Mouse (Mus musculus) thymus, postnatal 36 days (tissue): ENCODE measurements around the gene Cyp4a29.
"Not testable (repeated sequence)": the region's sequence is repeated elsewhere in the genome, so short reads cannot be mapped to it uniquely, and the experiment has no call there.

Experiments used
- DNase-seq, 2 experiments: peaks; one replicate each; pipeline ENCODE4 v3.0.0; 2022; ENCODE audit warnings: mixed read lengths in 2 of 2

The Cyp4a29 gene

GRCm38 (mm10) chr4:115241784-115242183, at the start of gene Cyp4a29:
Gene Cyp4a29, plus strand, starts transcription at chr4:115242084.
- DNase-seq, result no peak

- DNase-seq, result not testable (repeated sequence)
Measured at GRCm38 (mm10) chr4:115232901-115233300, 9.0 kb upstream of the Cyp4a29 start.

GRCm38 (mm10) chr4:115236462-115237096, 5.3 kb upstream of the Cyp4a29 start:
- no peak for DNase-seq

- DNase-seq, result not testable (repeated sequence)
Measured at GRCm38 (mm10) chr4:115264687-115265569, 23.0 kb downstream of the Cyp4a29 start.

GRCm38 (mm10) chr4:115278215-115278982, 36.5 kb downstream of the Cyp4a29 start:
- DNase-seq, result not testable (repeated sequence)

GRCm38 (mm10) chr4:115280342-115280741, 38.5 kb downstream of the Cyp4a29 start:
- no peak for DNase-seq

- DNase-seq, result not testable (repeated sequence)
Measured at GRCm38 (mm10) chr4:115280779-115281178, 38.9 kb downstream of the Cyp4a29 start.

- not testable (repeated sequence) for DNase-seq
Measured at GRCm38 (mm10) chr4:115281231-115281767, 39.4 kb downstream of the Cyp4a29 start.

GRCm38 (mm10) chr4:115298746-115299145, 56.9 kb downstream of the Cyp4a29 start, which contains the start of gene Cyp4a12a:
Gene Cyp4a12a, plus strand, starts transcription at chr4:115299046.
- DNase-seq, result not testable (repeated sequence)
